Mouse (Mus musculus): ENCODE data around the gene Galns. TPM values are rescaled to one million over a fixed set of nuclear protein-coding genes. Genes with fewer than 3 reads are reported as not detected.
A peak's percentile ranks its signal among the peaks of the same experiment; 100 is the strongest.

Galns gene
- polyA plus RNA-seq, 1 experiment from 2014 or later: 7.6 TPM

GRCm38 (mm10) chr8:122644175-122644954 is 33.1 kb upstream of the Galns start:
- H3K27me3 ChIP-seq: no peaks in the 10 kb centered on the region; the same call in 1 of the 2 replicates
- no peak overlapping the region for H3K4me2 ChIP-seq
- no peaks in the 10 kb centered on the region for H3K36me3 ChIP-seq
- no peak overlapping the region for H3K27ac ChIP-seq
- H3K4me3 ChIP-seq: no peak overlapping the region
- H3K4me1 ChIP-seq: peaks cover 33% of the 10 kb centered on the region
- ATAC-seq (ENCODE audit: insufficient number of reproducible peaks, insufficient read depth, low FRiP score, low TSS enrichment, low read depth): no peak
- no peaks in the 10 kb centered on the region for H3K9me3 ChIP-seq
- 73% methylated on average over 6 of the region's 6 CpGs for WGBS
- H3K9ac ChIP-seq: no peak overlapping the region

GRCm38 (mm10) chr8:122642071-122642470 is 30.8 kb upstream of the Galns start:
- Histone ChIP-seq H3K9ac (0 out of 2 replicates have a peak overlapping the region, but pooled peaks have one; percentile 32), H3K9me3 (no peaks in the 10 kb centered on the region), H3K27me3 (peaks cover 4% of the 10 kb centered on the region; the same call in 1 of the 2 replicates), H3K4me3 (no peak overlapping the region), H3K36me3 (0 out of 2 replicates have a peak, but pooled peaks cover 4% of the 10 kb centered on the region), H3K4me1 (peaks cover 32% of the 10 kb centered on the region), H3K27ac (no peak overlapping the region), H3K4me2 (no peak overlapping the region)
- no peak for ATAC-seq (ENCODE audit: insufficient number of reproducible peaks, insufficient read depth, low FRiP score, low TSS enrichment, low read depth)
- 63% methylated on average over 9 of the region's 9 CpGs for WGBS

GRCm38 (mm10) chr8:122641406-122641805 is 30.1 kb upstream of the Galns start:
- Histone ChIP-seq H3K9ac (0 out of 2 replicates have a peak overlapping the region, but pooled peaks have one; percentile 32), H3K4me3 (no peak overlapping the region), H3K4me2 (no peak overlapping the region), H3K9me3 (no peaks in the 10 kb centered on the region), H3K4me1 (peaks cover 33% of the 10 kb centered on the region), H3K27me3 (peaks cover 4% of the 10 kb centered on the region; the same call in 1 of the 2 replicates), H3K36me3 (0 out of 2 replicates have a peak, but pooled peaks cover 4% of the 10 kb centered on the region), H3K27ac (no peak overlapping the region)
- no peak for ATAC-seq (ENCODE audit: insufficient number of reproducible peaks, insufficient read depth, low FRiP score, low TSS enrichment, low read depth)
- WGBS: 67% methylated on average over 15 of the region's 15 CpGs

- H3K4me1 ChIP-seq: peaks cover 35% of the 10 kb centered on the region
- H3K9me3 ChIP-seq: no peaks in the 10 kb centered on the region
- ATAC-seq (ENCODE audit: insufficient number of reproducible peaks, insufficient read depth, low FRiP score, low TSS enrichment, low read depth): no peak
- 76% methylated on average over 4 of the region's 4 CpGs for WGBS
- H3K27me3 ChIP-seq: peaks cover 4% of the 10 kb centered on the region; the same call in 1 of the 2 replicates
- no peak overlapping the region for H3K4me3 ChIP-seq
- 0 out of 2 replicates have a peak, but pooled peaks cover 4% of the 10 kb centered on the region for H3K36me3 ChIP-seq
- H3K9ac ChIP-seq: no peak overlapping the region
- no peak overlapping the region for H3K27ac ChIP-seq
- H3K4me2 ChIP-seq: no peak overlapping the region
Observed at GRCm38 (mm10) chr8:122640825-122641224, 29.6 kb upstream of the Galns start.

GRCm38 (mm10) chr8:122639521-122640248 is 28.4 kb upstream of the Galns start:
- Histone ChIP-seq H3K4me3 (no peak overlapping the region), H3K9me3 (no peaks in the 10 kb centered on the region), H3K27ac (peak overlapping the region; percentile 7; the same call in 1 of the 2 replicates), H3K9ac (no peak overlapping the region), H3K4me2 (no peak overlapping the region), H3K4me1 (peaks cover 35% of the 10 kb centered on the region), H3K27me3 (peaks cover 4% of the 10 kb centered on the region; the same call in 1 of the 2 replicates), H3K36me3 (peaks cover 7% of the 10 kb centered on the region; the same call in 1 of the 2 replicates)
- 23% methylated on average over 16 of the region's 16 CpGs for WGBS
- no peak for ATAC-seq (ENCODE audit: insufficient number of reproducible peaks, insufficient read depth, low FRiP score, low TSS enrichment, low read depth)

GRCm38 (mm10) chr8:122638601-122639000 is 27.3 kb upstream of the Galns start:
- no peak overlapping the region for H3K27ac ChIP-seq
- no peak overlapping the region for H3K9ac ChIP-seq
- no peak for ATAC-seq (ENCODE audit: insufficient number of reproducible peaks, insufficient read depth, low FRiP score, low TSS enrichment, low read depth)
- H3K27me3 ChIP-seq: peaks cover 4% of the 10 kb centered on the region; the same call in 1 of the 2 replicates
- H3K36me3 ChIP-seq: peaks cover 9% of the 10 kb centered on the region
- no peak overlapping the region for H3K4me2 ChIP-seq
- H3K4me1 ChIP-seq: peaks cover 35% of the 10 kb centered on the region
- H3K9me3 ChIP-seq: no peaks in the 10 kb centered on the region
- no peak overlapping the region for H3K4me3 ChIP-seq
- 73% methylated on average over 16 of the region's 16 CpGs for WGBS

GRCm38 (mm10) chr8:122637230-122637629 is 26.0 kb upstream of the Galns start:
- H3K9me3 ChIP-seq: no peaks in the 10 kb centered on the region
- ATAC-seq (ENCODE audit: insufficient number of reproducible peaks, insufficient read depth, low FRiP score, low TSS enrichment, low read depth): no peak
- H3K27ac ChIP-seq: no peak overlapping the region
- no peak overlapping the region for H3K9ac ChIP-seq
- peaks cover 34% of the 10 kb centered on the region for H3K4me1 ChIP-seq
- no peak overlapping the region for H3K4me2 ChIP-seq
- no peak overlapping the region for H3K4me3 ChIP-seq
- peaks cover 4% of the 10 kb centered on the region; the same call in 1 of the 2 replicates for H3K27me3 ChIP-seq
- 85% methylated on average over 9 of the region's 9 CpGs for WGBS
- peaks cover 18% of the 10 kb centered on the region for H3K36me3 ChIP-seq

GRCm38 (mm10) chr8:122636803-122637175 is 25.5 kb upstream of the Galns start:
- ATAC-seq (ENCODE audit: insufficient number of reproducible peaks, insufficient read depth, low FRiP score, low TSS enrichment, low read depth): no peak

GRCm38 (mm10) chr8:122635878-122636802 is 24.9 kb upstream of the Galns start:
- Histone ChIP-seq H3K4me3 (no peak overlapping the region), H3K36me3 (peaks cover 18% of the 10 kb centered on the region), H3K4me2 (no peak overlapping the region), H3K4me1 (peaks cover 23% of the 10 kb centered on the region), H3K27me3 (peaks cover 4% of the 10 kb centered on the region; the same call in 1 of the 2 replicates), H3K9ac (no peak overlapping the region), H3K27ac (no peak overlapping the region), H3K9me3 (no peaks in the 10 kb centered on the region)
- 67% methylated on average over 14 of the region's 14 CpGs for WGBS
- no peak for ATAC-seq (ENCODE audit: insufficient number of reproducible peaks, insufficient read depth, low FRiP score, low TSS enrichment, low read depth)

More at GRCm38 (mm10) chr8:122636803-122637175, 25.5 kb upstream of the Galns start:
- 64% methylated on average over 9 of the region's 9 CpGs for WGBS
- Histone ChIP-seq H3K9ac (no peak overlapping the region), H3K27ac (no peak overlapping the region), H3K9me3 (no peaks in the 10 kb centered on the region), H3K27me3 (peaks cover 4% of the 10 kb centered on the region; the same call in 1 of the 2 replicates), H3K4me1 (peaks cover 30% of the 10 kb centered on the region), H3K36me3 (peaks cover 18% of the 10 kb centered on the region), H3K4me2 (no peak overlapping the region), H3K4me3 (no peak overlapping the region)

- peaks cover 24% of the 10 kb centered on the region for H3K36me3 ChIP-seq
Observed at GRCm38 (mm10) chr8:122633205-122633604, 21.9 kb upstream of the Galns start.

More at GRCm38 (mm10) chr8:122633205-122633604, 21.9 kb upstream of the Galns start:
- H3K4me1 ChIP-seq: peaks cover 11% of the 10 kb centered on the region; the same call in 1 of the 2 replicates
- no peak overlapping the region for H3K27ac ChIP-seq
- no peak for ATAC-seq (ENCODE audit: insufficient number of reproducible peaks, insufficient read depth, low FRiP score, low TSS enrichment, low read depth)
- H3K9me3 ChIP-seq: no peaks in the 10 kb centered on the region
- no peak overlapping the region for H3K4me2 ChIP-seq
- no peak overlapping the region for H3K9ac ChIP-seq
- H3K4me3 ChIP-seq: no peak overlapping the region
- peaks cover 12% of the 10 kb centered on the region for H3K27me3 ChIP-seq
- 94% methylated on average over 14 of the region's 14 CpGs for WGBS
